Mouse (Mus musculus) heart, postnatal 0 days (tissue): Measurements from ENCODE around the gene Cacng5.

Experiments
- CTCF ChIP-seq: IDR thresholded peaks from 2 replicates; pipeline ENCODE4 v1.5.1; 2016; ENCODE audit warnings: antibody characterized with exemption, control low read depth, low read depth
- EP300 ChIP-seq: IDR thresholded peaks from 2 replicates; pipeline ENCODE4 v1.6.1; 2016; ENCODE audit warnings: antibody characterized with exemption, low read depth

- no peak for TF ChIP-seq CTCF
- TF ChIP-seq EP300 = no peak
Observed at GRCm38 (mm10) chr11:107951431-107951830, 36.6 kb upstream of the Cacng5 start.
